Mouse (Mus musculus) small intestine, adult 2 months (tissue): Measurements from ENCODE around the gene Psme2.

Experiments
- CTCF ChIP-seq: fragments of 200-500 bp; IDR thresholded peaks from 2 replicates; pipeline ENCODE4 v1.5.1; 2012; ENCODE audit warnings: low read depth, mild to moderate bottlenecking, control low read depth, inconsistent platforms, low read length, moderate library complexity, mixed read lengths; ENCODE audit not compliant: insufficient replicate concordance, insufficient read length; ENCODE audit errors: extremely low read depth
- POLR2A ChIP-seq: fragments of 200-500 bp; IDR thresholded peaks from 2 replicates; pipeline ENCODE4 v1.6.1; 2012; ENCODE audit warnings: low read depth, mild to moderate bottlenecking, control low read depth, inconsistent platforms, low read length, moderate library complexity

DNA sequence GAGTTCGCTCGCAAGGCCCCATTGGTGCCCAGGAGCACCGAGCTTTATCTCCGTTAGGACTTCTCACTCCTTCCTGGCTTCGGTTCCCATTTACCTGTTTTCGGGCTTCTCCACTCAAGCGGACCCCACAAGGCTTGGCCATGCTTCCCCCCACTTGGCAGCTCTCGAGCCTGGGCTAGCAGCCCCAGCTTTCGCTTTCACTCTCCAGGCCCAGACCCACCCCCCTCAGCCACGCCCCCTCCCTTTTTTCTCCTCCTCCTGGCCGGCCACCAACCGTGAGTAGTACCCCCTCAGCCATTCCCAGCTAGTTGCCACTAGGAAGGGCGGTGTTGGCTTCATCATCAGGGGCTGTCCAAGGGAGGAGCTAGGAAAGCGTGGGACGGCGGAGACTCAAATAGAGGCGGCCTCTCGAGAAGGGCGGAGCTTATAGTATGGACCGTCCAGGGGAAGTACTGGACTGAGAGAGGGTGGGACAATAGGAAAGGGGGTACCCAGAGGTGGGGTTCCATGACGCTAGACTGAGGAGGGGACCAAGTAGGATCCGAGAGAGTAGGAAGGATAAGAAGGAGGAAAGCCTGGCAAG is at the start of gene Psme2:
- TF ChIP-seq POLR2A (peak; percentile 52; the same call in 1 of the 2 replicates), CTCF (no peak)
